Mouse (Mus musculus): ENCODE results near the gene Khdc1c.

GRCm38 (mm10) chr1:21326733-21327132 is 41.4 kb upstream of the Khdc1c start:
- no peak for TF ChIP-seq EP300 (IDR thresholded peaks at IDR 0.05; ENCODE audit: low read depth)
- no peak for TF ChIP-seq CTCF (IDR thresholded peaks at IDR 0.05; ENCODE audit: low read depth)

Measured in heart, postnatal 0 days (tissue).